8 mouse cellular contexts compared by ENCODE assay signal in genomic region chr13:44729424-44729971, GRCm38 (mm10). TPM values are rescaled to one million over a fixed set of nuclear protein-coding genes. Genes with fewer than 3 reads are reported as not detected.
DNase-seq lines count a peak whose midpoint lies in the region; ATAC-seq lines count a peak whose summit lies in the region.

Gene Jarid2, plus strand, starts transcription at chr13:44729474.

- no peak for ATAC-seq in limb, embryonic 13.5 days (ENCODE audit: low FRiP score, low read depth)
- 0 out of 2 replicates have a peak, but pooled peaks have one; percentile 0 for ATAC-seq in midbrain, embryonic 16.5 days

- H3K9me3 ChIP-seq in limb, embryonic 13.5 days = no peaks in the 10 kb centered on the region
- no peaks in the 10 kb centered on the region for H3K9me3 ChIP-seq in midbrain, embryonic 16.5 days (replicated peaks; ENCODE audit: control insufficient read depth, low read length, poor library complexity, severe bottlenecking)

- H3K4me1 ChIP-seq in limb, embryonic 13.5 days = peaks cover 19% of the 10 kb centered on the region
- H3K4me1 ChIP-seq in midbrain, embryonic 16.5 days (ENCODE audit: control insufficient read depth, insufficient read depth, low read length) = peaks cover 6% of the 10 kb centered on the region; the same call in 1 of the 2 replicates

- under 1% methylated on average over 31 of the region's 31 CpGs for WGBS in limb, embryonic 13.5 days
- 2% methylated on average over 31 of the region's 31 CpGs for WGBS in midbrain, embryonic 16.5 days

- H3K4me3 ChIP-seq in limb, embryonic 13.5 days = peak within 1 kb of the TSS; percentile 80
- H3K4me3 ChIP-seq in midbrain, embryonic 16.5 days (ENCODE audit: low read depth, low read length) = peak within 1 kb of the TSS; percentile 87

- peak; percentile 33 to 51 for DNase-seq in thymus, adult 18-20 months
- DNase-seq in thymus, postnatal 4 days = no peak
- DNase-seq in embryo, embryonic 11 days = peak; percentile 69
- peak in 1 of 2 experiments; percentile 55 for DNase-seq in heart, adult 18-20 months
- peak; percentile 58 for DNase-seq in kidney, adult 11 months
- DNase-seq in splenic B cell, adult 2 months (ENCODE audit: low read depth, low spot score) = peak; percentile 40

- no peaks in the 10 kb centered on the region for H3K27me3 ChIP-seq in limb, embryonic 13.5 days
- H3K27me3 ChIP-seq in midbrain, embryonic 16.5 days (ENCODE audit: control insufficient read depth, insufficient read depth, low read depth, low read length) = no peaks in the 10 kb centered on the region
- no peaks in the 10 kb centered on the region for H3K27me3 ChIP-seq in splenic B cell, adult 2 months (ENCODE audit: control insufficient read depth, insufficient read depth, low read length, poor library complexity, severe bottlenecking)

- peak within 1 kb of the TSS; percentile 93 for H3K27ac ChIP-seq in limb, embryonic 13.5 days
- peak within 1 kb of the TSS; percentile 99 for H3K27ac ChIP-seq in midbrain, embryonic 16.5 days (ENCODE audit: low read length)

- H3K4me2 ChIP-seq in limb, embryonic 13.5 days (replicated peaks) = peak within 1 kb of the TSS; percentile 81
- peak within 1 kb of the TSS; percentile 87 for H3K4me2 ChIP-seq in midbrain, embryonic 16.5 days (ENCODE audit: low read length)

- peak within 1 kb of the TSS; percentile 90 for H3K9ac ChIP-seq in limb, embryonic 13.5 days
- H3K9ac ChIP-seq in midbrain, embryonic 16.5 days (ENCODE audit: low read depth, low read length) = peak within 1 kb of the TSS; percentile 88

- H3K36me3 ChIP-seq in limb, embryonic 13.5 days = no peaks in the 10 kb centered on the region
- H3K36me3 ChIP-seq in midbrain, embryonic 16.5 days (ENCODE audit: control insufficient read depth, insufficient read depth, low read length) = no peaks in the 10 kb centered on the region
- H3K36me3 ChIP-seq in splenic B cell, adult 2 months (ENCODE audit: control insufficient read depth, insufficient read depth, low read length, poor library complexity, severe bottlenecking) = no peaks in the 10 kb centered on the region

RNA-seq across cellular contexts. Expression of gene Jarid2, which starts in this region (rescaled TPM):
- total RNA-seq in heart, adult 18-20 months (2021) = 10 to 100 TPM; 15.8 to 16.6 TPM
- polyA plus RNA-seq in limb, embryonic 13.5 days (2015; fragmentation: Nextera tagmentation; extraction: Ambion mirVana) = 48.3 and 53.8 TPM in 2 replicates
- polyA plus RNA-seq in midbrain, embryonic 16.5 days (2015; fragmentation: Nextera tagmentation; extraction: Ambion mirVana) = 36.6 and 44.6 TPM in 2 replicates
